Mouse (Mus musculus) G1E-ER4 (cell line): Measurements from ENCODE around the gene Fam241b. TPM values are rescaled to one million over a fixed set of nuclear protein-coding genes. Genes with fewer than 3 reads are reported as not detected.

Experiments
- GATA1 ChIP-seq: IDR thresholded peaks from one replicate; pipeline ENCODE4 v1.8.0; 2012; ENCODE audit warnings: low read length, inconsistent platforms
- polyA plus RNA-seq: library from polyadenylated mRNA; stranded (reverse); fragments of >175 nt; gene quantifications from 2 replicates; pipeline ENCODE4 v1.2.3, GENCODE M21; 2012

The Fam241b gene
- polyA plus RNA-seq, 1 experiment = 4.6 TPM

DNA sequence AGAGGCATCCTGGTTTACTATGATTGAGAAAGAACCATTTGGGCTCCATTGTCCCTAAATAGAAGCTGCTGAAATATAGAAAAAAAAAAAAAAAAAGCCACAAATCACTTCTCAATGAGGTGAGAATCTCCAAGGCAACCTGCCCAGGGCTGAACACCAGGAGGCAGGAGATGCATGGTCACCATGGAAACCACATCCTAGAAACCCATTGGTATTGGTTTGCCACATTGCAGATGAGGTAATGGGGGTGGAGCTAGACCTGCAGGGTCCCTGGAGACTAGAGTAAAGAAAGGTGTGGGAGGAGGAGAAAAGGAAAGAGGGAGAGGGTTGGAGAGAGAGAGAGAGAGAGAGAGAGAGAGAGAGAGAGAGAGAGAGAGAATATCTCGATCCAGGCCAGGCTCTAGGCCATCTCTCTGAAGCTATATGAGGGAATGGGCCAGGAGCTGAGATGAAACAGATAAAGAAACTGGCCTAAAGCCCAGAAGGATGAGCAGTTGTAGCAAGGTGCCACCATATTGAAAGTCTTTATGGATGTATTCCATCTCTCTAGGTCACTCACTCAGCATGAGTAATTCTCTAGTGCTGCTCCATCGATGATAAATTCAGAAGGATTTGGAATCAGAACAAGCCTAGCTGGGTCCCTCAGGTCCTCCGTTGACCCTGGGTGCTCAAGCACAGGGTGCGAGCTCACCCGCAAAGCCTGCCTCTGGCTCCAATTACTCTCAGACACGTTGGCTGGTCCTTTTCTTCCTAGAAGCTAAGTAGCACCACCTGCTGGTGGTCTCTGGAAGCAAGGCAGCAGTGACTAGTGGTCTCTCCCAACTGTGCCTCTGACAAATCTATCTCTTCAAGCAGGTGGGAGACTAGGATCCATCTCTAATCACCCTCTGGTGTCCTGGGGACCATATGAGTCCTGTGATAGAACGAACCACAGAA lies 41.9 kb downstream of the Fam241b start:
- TF ChIP-seq GATA1 = no peak

DNA sequence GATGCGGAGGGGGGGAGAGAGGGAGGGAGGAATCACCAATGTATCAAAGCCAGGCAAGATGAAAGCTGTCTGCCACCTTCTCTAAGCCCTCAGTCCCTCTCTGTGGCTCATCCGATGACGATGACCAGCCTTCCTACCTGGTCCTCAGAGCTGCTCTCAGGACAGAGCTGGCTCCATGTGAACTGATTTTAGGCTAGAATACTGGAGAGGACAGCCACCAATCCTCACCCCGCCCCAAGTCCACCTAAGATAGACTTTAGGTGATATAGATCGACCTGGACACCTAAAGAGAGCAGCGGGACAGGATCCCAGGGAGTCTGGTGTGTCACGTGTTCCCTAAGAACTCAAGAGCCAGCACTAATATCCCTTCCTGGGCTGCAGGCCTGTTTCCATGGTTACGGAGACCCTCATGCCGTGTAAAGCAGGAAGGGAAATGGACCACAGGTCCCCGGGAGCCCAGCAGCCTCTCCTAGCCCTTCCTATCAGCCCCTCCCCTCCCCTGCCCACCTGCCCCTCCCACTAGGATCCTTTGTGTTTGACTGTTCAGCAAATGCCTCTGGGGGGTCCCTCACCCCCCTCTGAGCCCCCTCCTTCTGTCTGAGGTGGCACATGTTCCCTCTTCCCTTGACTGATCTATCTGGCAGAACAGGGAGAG lies 43.8 kb downstream of the Fam241b start:
- no peak for TF ChIP-seq GATA1

DNA sequence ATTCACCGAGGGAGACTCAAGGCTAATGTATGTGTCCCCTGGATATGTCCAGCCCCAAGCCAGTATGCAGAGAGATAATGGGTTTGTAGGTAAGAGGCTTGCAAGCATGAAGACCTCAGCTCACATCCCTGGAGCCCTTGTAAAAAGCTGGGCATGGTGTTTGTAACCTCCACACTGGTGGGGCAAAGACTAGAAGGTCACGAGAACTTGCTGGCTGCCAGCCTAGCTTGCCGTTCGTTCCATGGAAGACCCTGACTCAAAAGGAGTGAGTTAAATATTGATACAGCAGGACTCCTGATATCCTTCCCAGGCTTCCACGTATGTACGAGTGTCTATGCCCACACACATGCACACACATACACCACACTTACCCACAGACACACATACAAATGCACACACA lies 49.3 kb downstream of the Fam241b start:
- TF ChIP-seq GATA1 = no peak

DNA sequence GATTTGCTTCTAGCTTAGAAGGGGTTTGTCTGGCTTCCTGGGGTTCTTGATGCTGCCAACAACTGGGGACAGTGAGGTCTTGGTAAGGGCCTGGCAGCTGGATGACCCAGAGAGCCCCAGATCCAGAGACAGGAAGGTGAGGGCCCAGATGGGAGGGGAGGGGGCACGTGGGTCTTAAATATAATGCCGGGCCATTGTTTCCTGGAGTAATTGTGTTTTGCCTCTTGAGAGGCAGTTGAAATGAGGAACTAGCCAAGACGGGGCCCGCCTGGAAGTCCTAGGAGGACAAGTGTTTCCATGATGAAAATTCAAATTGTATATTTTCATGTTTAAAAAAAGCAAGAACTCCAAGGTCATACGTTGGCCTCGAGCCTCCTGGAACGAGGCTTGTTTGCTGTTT lies 49.8 kb downstream of the Fam241b start:
- no peak for TF ChIP-seq GATA1

DNA sequence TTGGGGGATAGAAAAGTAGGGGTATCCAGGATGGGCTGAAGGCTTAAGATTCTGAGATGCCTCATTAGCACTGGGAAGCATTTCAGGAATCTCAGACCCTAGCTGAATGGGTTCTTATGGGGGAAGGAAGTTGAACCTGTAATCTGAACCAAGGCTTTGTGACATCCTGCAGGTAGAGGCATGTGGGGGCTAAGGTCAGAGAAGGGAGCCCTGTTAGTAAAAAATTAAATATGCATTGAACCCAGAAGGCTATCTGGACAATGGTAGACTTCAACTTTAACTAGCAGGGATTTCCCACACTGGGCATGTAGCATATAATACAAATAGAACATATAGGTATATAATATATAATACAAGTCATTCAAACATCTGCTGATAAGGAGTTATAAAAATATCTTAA lies 54.2 kb downstream of the Fam241b start:
- TF ChIP-seq GATA1 = no peak

DNA sequence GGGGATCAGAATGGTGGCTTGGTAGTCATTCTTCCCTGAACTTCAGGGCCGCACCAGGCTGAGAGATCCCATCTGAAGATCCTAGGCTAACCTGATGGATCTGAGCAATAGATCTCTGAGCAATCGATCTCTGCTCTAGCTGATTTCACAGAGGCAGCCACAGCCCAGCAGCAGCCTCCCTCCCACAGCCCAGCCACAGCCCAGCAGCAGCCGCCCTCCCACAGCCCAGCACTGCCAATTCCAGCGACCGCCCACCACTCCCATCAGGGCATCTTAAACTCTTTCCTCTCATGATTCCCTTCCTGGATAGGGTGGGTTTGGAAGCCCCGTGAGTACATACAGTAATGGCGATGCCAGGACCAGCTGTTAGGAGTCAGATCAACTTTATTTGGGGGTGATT lies 54.6 kb downstream of the Fam241b start:
- TF ChIP-seq GATA1 = no peak

DNA sequence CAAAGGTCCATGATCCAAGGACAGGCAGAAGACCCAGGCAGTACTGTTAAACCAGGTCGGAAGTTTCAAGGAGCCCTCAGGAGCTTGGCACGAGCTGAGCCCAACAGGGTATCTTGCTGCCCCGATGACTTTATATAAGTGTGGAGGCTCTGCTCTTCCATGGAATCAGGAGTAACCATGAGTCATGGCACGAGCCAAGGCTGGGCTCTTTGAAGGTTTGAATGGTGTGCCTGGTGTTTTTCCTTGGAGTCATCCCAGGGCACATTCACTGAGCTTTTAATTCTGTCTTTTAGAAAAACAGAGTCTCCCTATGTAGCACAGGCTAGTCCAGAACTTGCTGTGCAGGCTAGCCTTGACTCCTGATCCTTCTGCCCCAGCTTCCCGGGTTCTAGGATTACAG lies 55.3 kb downstream of the Fam241b start:
- TF ChIP-seq GATA1 = no peak

DNA sequence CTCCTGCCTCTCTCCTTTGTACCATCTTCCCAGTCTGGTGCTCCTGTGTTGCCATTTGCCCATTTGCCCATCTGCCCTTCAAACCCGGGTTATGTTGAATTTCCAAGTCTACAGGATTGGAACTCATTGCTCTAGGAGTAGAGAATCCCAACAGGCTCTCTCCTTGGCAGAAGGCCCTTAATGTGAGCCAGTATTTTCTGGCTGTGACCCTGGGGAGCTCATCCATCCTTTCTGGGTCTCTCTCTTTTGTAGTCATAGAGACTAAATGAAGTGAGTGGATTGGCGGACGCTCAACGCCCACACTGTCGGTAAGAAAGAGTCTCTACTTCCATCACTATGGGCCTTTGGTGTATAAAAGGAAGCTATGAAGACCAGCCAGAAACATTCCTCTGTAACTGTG lies 56.9 kb downstream of the Fam241b start:
- no peak for TF ChIP-seq GATA1

DNA sequence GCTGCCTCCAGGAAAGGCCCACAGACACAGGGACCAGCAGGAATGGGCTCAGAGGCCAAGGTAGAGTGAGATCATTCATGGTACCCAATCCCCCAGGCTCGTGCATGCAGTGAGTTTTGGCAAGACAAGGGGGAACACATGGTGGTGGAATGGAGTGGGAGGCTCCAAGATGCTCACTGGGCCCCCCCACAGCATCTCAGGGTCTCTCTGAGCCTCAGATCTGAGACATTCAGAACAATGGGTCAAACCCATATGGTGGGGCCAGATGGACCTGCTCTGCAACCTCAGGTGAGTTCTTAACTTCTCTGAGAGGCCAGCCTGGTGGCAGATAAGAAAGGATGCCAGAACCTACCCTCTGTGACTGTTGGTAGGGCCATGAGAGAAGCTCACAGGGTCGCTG lies 57.7 kb downstream of the Fam241b start:
- no peak for TF ChIP-seq GATA1

DNA sequence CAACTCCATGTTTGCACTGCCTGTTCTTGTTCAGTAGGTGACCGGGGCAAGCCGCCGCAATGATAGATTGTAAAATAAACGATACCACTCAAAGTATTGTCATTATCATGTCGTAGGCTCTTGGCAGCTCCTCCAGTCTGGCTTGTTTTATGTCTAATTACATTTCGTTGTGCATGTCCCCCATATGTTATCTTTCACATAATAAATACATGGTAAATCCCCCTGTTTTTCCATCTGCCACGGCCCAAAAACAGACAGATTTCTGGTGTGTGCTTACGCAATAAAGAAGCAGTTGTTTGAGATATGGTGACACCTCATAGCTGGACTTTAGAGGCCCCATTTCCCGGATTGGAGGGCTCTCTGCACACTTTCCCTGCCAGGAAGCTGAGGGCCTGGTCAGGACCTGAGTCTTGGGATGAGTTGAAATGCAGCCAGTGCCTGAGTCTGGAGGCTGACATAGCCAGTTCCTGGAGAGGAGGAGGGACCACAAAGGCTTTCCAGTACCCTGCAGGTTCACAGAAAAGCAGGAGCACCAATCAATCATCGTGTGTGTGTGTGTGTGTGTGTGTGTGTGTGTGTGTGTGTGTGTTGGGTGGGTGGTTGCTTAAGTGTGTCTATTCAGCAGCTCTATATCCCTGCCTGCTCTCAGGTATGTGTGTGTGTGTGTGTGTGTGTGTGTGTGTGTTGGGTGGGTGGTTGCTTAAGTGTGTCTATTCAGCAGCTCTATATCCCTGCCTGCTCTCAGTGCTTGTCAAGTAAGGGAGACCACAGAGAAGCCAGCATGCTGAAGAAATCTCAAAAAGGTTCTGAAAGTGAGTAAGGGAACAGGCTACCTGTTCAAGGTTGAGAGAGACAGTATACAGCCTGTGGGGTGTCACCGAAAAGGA lies 67.2 kb downstream of the Fam241b start:
- TF ChIP-seq GATA1 = no peak

DNA sequence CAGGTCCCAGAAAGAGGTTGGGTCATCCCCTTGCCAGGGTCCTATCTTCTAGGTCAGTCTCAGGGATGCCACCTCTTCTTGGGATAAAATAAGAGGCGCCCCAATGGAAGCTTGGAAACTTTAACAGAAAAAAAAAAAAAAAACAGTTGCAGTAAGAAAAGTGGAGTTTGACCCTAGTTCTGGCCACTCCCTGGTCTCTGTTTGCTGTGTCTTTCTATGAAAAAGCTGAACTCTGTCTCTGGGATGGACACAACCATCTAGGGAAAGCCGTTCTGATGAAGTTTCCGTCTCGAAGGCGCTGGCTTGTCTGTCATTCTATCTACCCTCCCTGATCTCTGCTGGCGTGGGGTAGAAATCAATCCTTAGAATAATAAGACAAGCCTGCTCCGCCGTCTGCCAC lies 73.1 kb downstream of the Fam241b start:
- TF ChIP-seq GATA1 = no peak

DNA sequence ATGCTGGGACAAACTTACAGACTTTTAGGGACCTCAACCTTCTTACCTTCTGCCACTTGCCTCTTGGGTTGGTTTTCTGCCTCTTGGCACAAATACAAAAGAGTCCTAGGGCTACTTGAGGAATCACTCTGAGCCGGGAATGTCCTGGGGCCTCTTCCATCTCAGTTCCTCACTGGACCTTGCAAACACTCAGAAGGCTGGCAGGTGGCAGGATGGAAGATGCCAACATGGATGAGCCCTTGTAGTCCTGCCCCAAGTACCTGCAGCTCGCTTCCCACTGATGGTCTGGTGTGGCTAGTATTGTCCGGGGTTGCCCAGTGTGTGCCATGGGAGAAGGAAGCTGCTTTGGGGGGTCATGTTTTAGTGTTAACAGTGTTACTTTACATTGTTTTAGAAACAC lies 73.8 kb downstream of the Fam241b start:
- no peak for TF ChIP-seq GATA1

DNA sequence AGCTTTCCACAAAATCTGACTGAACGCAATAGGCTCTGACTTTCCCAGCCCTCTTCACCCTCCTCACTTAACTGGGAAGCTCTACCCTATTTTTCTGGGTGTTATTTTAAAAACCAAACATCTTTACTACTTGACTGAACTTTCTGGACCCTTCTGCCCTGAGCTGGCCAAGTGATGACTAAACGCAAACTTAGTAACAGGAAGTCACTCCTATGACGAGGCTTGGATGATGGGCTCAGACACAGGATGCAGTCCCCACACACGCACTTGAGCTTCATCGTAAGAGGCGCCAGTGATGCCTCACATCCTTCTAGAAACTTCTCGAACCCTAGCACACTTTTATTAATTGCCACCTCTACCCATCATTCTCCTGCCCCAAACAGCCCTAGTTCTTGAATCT lies 74.3 kb downstream of the Fam241b start:
- TF ChIP-seq GATA1 = no peak

DNA sequence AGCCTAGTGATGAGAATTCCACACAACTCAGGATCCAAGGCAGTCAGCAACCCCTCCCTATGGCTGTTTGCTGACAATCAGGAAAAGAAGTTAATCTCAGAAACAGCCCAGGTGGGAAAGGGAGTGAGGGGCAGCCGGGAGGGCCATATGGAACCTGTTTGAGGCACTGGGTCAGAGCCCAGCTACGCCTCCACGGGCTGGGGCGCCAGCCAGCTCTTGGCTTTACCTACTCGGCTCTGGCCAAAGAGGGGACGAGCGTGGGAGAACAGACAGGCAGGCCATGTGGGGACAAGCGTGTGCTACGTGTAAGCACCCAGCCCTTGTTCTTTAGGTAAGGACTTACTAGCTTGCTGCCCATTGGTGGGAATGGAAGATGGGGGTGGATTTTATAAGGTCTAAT lies 75.2 kb downstream of the Fam241b start:
- no peak for TF ChIP-seq GATA1

DNA sequence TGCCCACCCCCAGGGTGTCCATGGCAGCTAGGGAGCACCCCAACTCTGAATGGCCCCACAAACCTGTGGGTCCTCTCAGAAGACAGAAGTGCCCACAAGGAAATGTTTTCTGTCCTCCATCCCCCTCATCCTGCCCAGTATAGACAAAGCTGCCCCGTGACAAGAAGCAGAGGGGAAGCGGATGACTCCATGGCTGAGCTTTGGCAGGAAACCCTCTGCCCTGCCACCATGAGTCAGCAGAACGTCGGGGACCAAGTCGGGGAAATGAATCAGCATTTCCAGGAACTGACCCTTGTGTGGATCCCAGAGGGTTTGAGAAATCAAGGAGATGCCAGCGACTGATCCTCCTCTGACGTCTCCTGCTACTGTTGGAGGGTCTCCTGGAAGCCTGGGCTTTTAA lies 77.5 kb downstream of the Fam241b start:
- TF ChIP-seq GATA1 = no peak

DNA sequence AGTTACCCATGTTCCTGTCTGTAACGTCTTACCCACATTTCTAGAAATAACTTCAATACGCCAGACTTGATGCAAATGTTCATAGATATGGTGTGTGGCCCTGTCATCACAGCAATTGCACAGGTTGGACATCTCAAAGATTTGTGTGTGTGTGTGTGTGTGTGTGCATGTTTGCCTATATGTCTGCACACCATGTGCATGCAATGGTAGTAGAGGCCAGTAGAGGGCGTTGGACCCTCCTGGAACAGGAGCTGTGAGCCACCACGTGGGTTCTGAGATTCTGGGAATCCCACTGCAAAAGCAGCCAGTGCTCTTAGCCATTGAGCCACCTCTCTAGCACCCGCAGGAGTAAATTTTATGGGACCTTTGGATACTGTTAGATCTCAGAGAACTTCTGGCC lies 80.9 kb downstream of the Fam241b start:
- no peak for TF ChIP-seq GATA1
